23 mouse cellular contexts compared by ENCODE assay signal in genomic region chr11:58432259-58432658, GRCm38 (mm10). TPM values are rescaled to one million over a fixed set of nuclear protein-coding genes. Genes with fewer than 3 reads are reported as not detected.
"Had no signal": no experiment of that assay in that cellular context is flagged by ENCODE, and none has a peak within 500 bp of the region (broad histone marks: within the 10 kb centered on the region; RNA-seq: fewer than 3 reads in every experiment).

Gm12253 (plus strand) TSS chr11:58432559.

- H3K36me3 ChIP-seq: neural tube, embryonic 12.5 days; neural tube, embryonic 13.5 days; neural tube, embryonic 15.5 days; stomach, embryonic 15.5 days had no signal

- H3K4me3 ChIP-seq: neural tube, embryonic 12.5 days; neural tube, embryonic 13.5 days; neural tube, embryonic 15.5 days; stomach, embryonic 15.5 days had no signal

- H3K4me1 ChIP-seq: neural tube, embryonic 12.5 days; neural tube, embryonic 13.5 days; neural tube, embryonic 15.5 days; stomach, embryonic 15.5 days had no signal

- DNase-seq: retina, postnatal 1 day; right cerebral cortex, adult 18-20 months; right cerebral cortex, postnatal 14 days; right cerebral cortex, postnatal 25 days; right cerebral cortex, postnatal 4 days; spleen, adult 18-20 months; thymus, adult 18-20 months; thymus, adult 2 months; thymus, postnatal 14 days; thymus, postnatal 25 days; thymus, postnatal 36 days; thymus, postnatal 4 days had no signal

- H3K27me3 ChIP-seq: neural tube, embryonic 12.5 days; neural tube, embryonic 13.5 days; neural tube, embryonic 15.5 days; stomach, embryonic 15.5 days had no signal

- H3K27ac ChIP-seq: neural tube, embryonic 12.5 days; neural tube, embryonic 13.5 days; neural tube, embryonic 15.5 days; stomach, embryonic 15.5 days; stomach, postnatal 0 days had no signal

RNA-seq across cellular contexts. Expression of gene Gm12253, which starts in this region (rescaled TPM):
- total RNA-seq: neutrophil, adult 5-6 weeks had no signal
- polyA plus RNA-seq: neural tube, embryonic 12.5 days; neural tube, embryonic 13.5 days; neural tube, embryonic 14.5 days; neural tube, embryonic 15.5 days; stomach, embryonic 14.5 days; stomach, embryonic 15.5 days; stomach, embryonic 16.5 days; stomach, postnatal 0 days; testis, adult 2 months; urinary bladder, adult 2 months had no signal
